Mouse (Mus musculus): Measurements from ENCODE around the gene Gm7073. TPM values are rescaled to one million over a fixed set of nuclear protein-coding genes. Genes with fewer than 3 reads are reported as not detected.

The Gm7073 gene
- not detected in 2 replicates for polyA plus RNA-seq (2015; fragmentation: Nextera tagmentation; extraction: Ambion mirVana)

GRCm38 (mm10) chrX:60539149-60539548, at the start of gene Gm7073:
TSS of gene Gm7073 (minus strand) at chrX:60539249.
- no peak for ATAC-seq (ENCODE audit: low FRiP score)
- no peaks in the 10 kb centered on the region for H3K9me3 ChIP-seq
- peaks cover 3% of the 10 kb centered on the region; the same call in 1 of the 2 replicates for H3K4me1 ChIP-seq (replicated peaks)
- H3K36me3 ChIP-seq = no peaks in the 10 kb centered on the region
- no peak within 1 kb of the TSS for H3K27ac ChIP-seq
- H3K9ac ChIP-seq = no peak within 1 kb of the TSS
- H3K4me3 ChIP-seq = no peak within 1 kb of the TSS
- H3K4me2 ChIP-seq = no peak within 1 kb of the TSS
- no peaks in the 10 kb centered on the region for H3K27me3 ChIP-seq

- Histone ChIP-seq H3K27me3 (no peaks in the 10 kb centered on the region), H3K4me2 (no peak overlapping the region), H3K4me3 (no peak overlapping the region), H3K9me3 (no peaks in the 10 kb centered on the region), H3K36me3 (no peaks in the 10 kb centered on the region), H3K27ac (no peak overlapping the region), H3K4me1 (replicated peaks) (no peaks in the 10 kb centered on the region), H3K9ac (no peak overlapping the region)
- ATAC-seq (ENCODE audit: low FRiP score) = no peak
- WGBS = 23% methylated on average over 1 of the region's 1 CpGs
These were observed 31.5 kb upstream of the Gm7073 start for GRCm38 (mm10) chrX:60570539-60570938.

- Histone ChIP-seq H3K36me3 (no peaks in the 10 kb centered on the region), H3K9me3 (no peaks in the 10 kb centered on the region), H3K4me2 (no peak overlapping the region), H3K27me3 (no peaks in the 10 kb centered on the region), H3K4me1 (replicated peaks) (no peaks in the 10 kb centered on the region), H3K4me3 (no peak overlapping the region), H3K27ac (no peak overlapping the region), H3K9ac (no peak overlapping the region)
- no peak for ATAC-seq (ENCODE audit: low FRiP score)
These were observed 30.0 kb upstream of the Gm7073 start for GRCm38 (mm10) chrX:60569047-60569446.

- WGBS = 26% methylated on average over 4 of the region's 4 CpGs
- Histone ChIP-seq H3K4me2 (no peak overlapping the region), H3K9ac (no peak overlapping the region), H3K4me3 (no peak overlapping the region), H3K9me3 (no peaks in the 10 kb centered on the region), H3K27me3 (no peaks in the 10 kb centered on the region), H3K4me1 (replicated peaks) (no peaks in the 10 kb centered on the region), H3K36me3 (no peaks in the 10 kb centered on the region), H3K27ac (no peak overlapping the region)
- ATAC-seq (ENCODE audit: low FRiP score) = no peak
These were observed 16.2 kb upstream of the Gm7073 start for GRCm38 (mm10) chrX:60555242-60555641.

GRCm38 (mm10) chrX:60547444-60548304, 8.6 kb upstream of the Gm7073 start:
- WGBS = 23% methylated on average over 45 of the region's 113 CpGs
- Histone ChIP-seq H3K4me1 (replicated peaks) (peaks cover 7% of the 10 kb centered on the region; the same call in 1 of the 2 replicates), H3K4me3 (peak overlapping the region; percentile 55), H3K27me3 (no peaks in the 10 kb centered on the region), H3K4me2 (peak overlapping the region; percentile 56), H3K9ac (peak overlapping the region; percentile 75), H3K9me3 (no peaks in the 10 kb centered on the region), H3K27ac (peak overlapping the region; percentile 82), H3K36me3 (no peaks in the 10 kb centered on the region)
- peak; percentile 92 for ATAC-seq (ENCODE audit: low FRiP score)

- peaks cover 7% of the 10 kb centered on the region; the same call in 1 of the 2 replicates for H3K4me1 ChIP-seq (replicated peaks)
- peak; percentile 38 for ATAC-seq (ENCODE audit: low FRiP score)
- H3K9me3 ChIP-seq = no peaks in the 10 kb centered on the region
- no peaks in the 10 kb centered on the region for H3K36me3 ChIP-seq
- H3K4me2 ChIP-seq = peak overlapping the region; percentile 56
- WGBS = 31% methylated on average over 16 of the region's 16 CpGs
- H3K9ac ChIP-seq = peak overlapping the region; percentile 75
- peak overlapping the region; percentile 55 for H3K4me3 ChIP-seq
- H3K27ac ChIP-seq = peak overlapping the region; percentile 82
- H3K27me3 ChIP-seq = no peaks in the 10 kb centered on the region
These were observed 8.0 kb upstream of the Gm7073 start for GRCm38 (mm10) chrX:60547098-60547443.

GRCm38 (mm10) chrX:60545906-60546305, 6.9 kb upstream of the Gm7073 start:
- no peaks in the 10 kb centered on the region for H3K9me3 ChIP-seq
- no peak overlapping the region for H3K9ac ChIP-seq
- no peak overlapping the region for H3K27ac ChIP-seq
- WGBS = 25% methylated on average over 3 of the region's 3 CpGs
- H3K4me1 ChIP-seq (replicated peaks) = peaks cover 7% of the 10 kb centered on the region; the same call in 1 of the 2 replicates
- no peak overlapping the region for H3K4me3 ChIP-seq
- ATAC-seq (ENCODE audit: low FRiP score) = no peak
- H3K36me3 ChIP-seq = no peaks in the 10 kb centered on the region
- no peaks in the 10 kb centered on the region for H3K27me3 ChIP-seq
- H3K4me2 ChIP-seq = no peak overlapping the region

GRCm38 (mm10) chrX:60545444-60545843, 6.4 kb upstream of the Gm7073 start:
- no peak overlapping the region for H3K9ac ChIP-seq
- WGBS = 30% methylated on average over 1 of the region's 1 CpGs
- H3K27ac ChIP-seq = no peak overlapping the region
- H3K27me3 ChIP-seq = no peaks in the 10 kb centered on the region
- H3K4me2 ChIP-seq = no peak overlapping the region
- no peaks in the 10 kb centered on the region for H3K9me3 ChIP-seq
- no peak for ATAC-seq (ENCODE audit: low FRiP score)
- H3K4me3 ChIP-seq = no peak overlapping the region
- H3K36me3 ChIP-seq = no peaks in the 10 kb centered on the region
- H3K4me1 ChIP-seq (replicated peaks) = peaks cover 7% of the 10 kb centered on the region; the same call in 1 of the 2 replicates

GRCm38 (mm10) chrX:60544098-60544497, 5.0 kb upstream of the Gm7073 start:
- no peak overlapping the region for H3K4me2 ChIP-seq
- H3K4me3 ChIP-seq = no peak overlapping the region
- no peak overlapping the region for H3K9ac ChIP-seq
- no peak overlapping the region for H3K27ac ChIP-seq
- H3K4me1 ChIP-seq (replicated peaks) = peaks cover 7% of the 10 kb centered on the region; the same call in 1 of the 2 replicates
- no peaks in the 10 kb centered on the region for H3K9me3 ChIP-seq
- 0 out of 2 replicates have a peak, but pooled peaks have one; percentile 18 for ATAC-seq (ENCODE audit: low FRiP score)
- H3K36me3 ChIP-seq = no peaks in the 10 kb centered on the region
- WGBS = 30% methylated on average over 4 of the region's 4 CpGs
- H3K27me3 ChIP-seq = no peaks in the 10 kb centered on the region

GRCm38 (mm10) chrX:60542901-60543300, 3.9 kb upstream of the Gm7073 start:
- Histone ChIP-seq H3K4me1 (replicated peaks) (peaks cover 4% of the 10 kb centered on the region; the same call in 1 of the 2 replicates), H3K9me3 (no peaks in the 10 kb centered on the region), H3K27ac (no peak overlapping the region), H3K9ac (no peak overlapping the region), H3K4me3 (no peak overlapping the region), H3K27me3 (no peaks in the 10 kb centered on the region), H3K4me2 (no peak overlapping the region), H3K36me3 (no peaks in the 10 kb centered on the region)
- WGBS = 45% methylated on average over 1 of the region's 1 CpGs
- ATAC-seq (ENCODE audit: low FRiP score) = no peak

- no peak for ATAC-seq (ENCODE audit: low FRiP score)
- H3K36me3 ChIP-seq = no peaks in the 10 kb centered on the region
- H3K27ac ChIP-seq = no peak overlapping the region
- no peak overlapping the region for H3K9ac ChIP-seq
- H3K4me3 ChIP-seq = no peak overlapping the region
- no peaks in the 10 kb centered on the region for H3K27me3 ChIP-seq
- no peaks in the 10 kb centered on the region for H3K9me3 ChIP-seq
- H3K4me1 ChIP-seq (replicated peaks) = no peaks in the 10 kb centered on the region
- H3K4me2 ChIP-seq = no peak overlapping the region
These were observed 35.1 kb downstream of the Gm7073 start for GRCm38 (mm10) chrX:60503995-60504394.

GRCm38 (mm10) chrX:60497750-60498149, 41.3 kb downstream of the Gm7073 start:
- H3K36me3 ChIP-seq = no peaks in the 10 kb centered on the region
- no peaks in the 10 kb centered on the region for H3K4me1 ChIP-seq (replicated peaks)
- WGBS = 34% methylated on average over 1 of the region's 1 CpGs
- H3K4me2 ChIP-seq = no peak overlapping the region
- H3K27me3 ChIP-seq = no peaks in the 10 kb centered on the region
- H3K9me3 ChIP-seq = no peaks in the 10 kb centered on the region
- ATAC-seq (ENCODE audit: low FRiP score) = no peak
- no peak overlapping the region for H3K9ac ChIP-seq
- no peak overlapping the region for H3K27ac ChIP-seq
- no peak overlapping the region for H3K4me3 ChIP-seq

- H3K27me3 ChIP-seq = no peaks in the 10 kb centered on the region
- no peaks in the 10 kb centered on the region for H3K9me3 ChIP-seq
- H3K27ac ChIP-seq = no peak overlapping the region
- no peaks in the 10 kb centered on the region for H3K36me3 ChIP-seq
- H3K4me3 ChIP-seq = no peak overlapping the region
- H3K4me1 ChIP-seq (replicated peaks) = no peaks in the 10 kb centered on the region
- no peak overlapping the region for H3K9ac ChIP-seq
- no peak overlapping the region for H3K4me2 ChIP-seq
- ATAC-seq (ENCODE audit: low FRiP score) = no peak
These were observed 43.7 kb downstream of the Gm7073 start for GRCm38 (mm10) chrX:60495308-60495707.
